Mouse (Mus musculus): Measurements from ENCODE around the gene Ankrd9.

GRCm38 (mm10) chr12:110977345-110977733 is 1.5 kb downstream of the Ankrd9 start:
- TF ChIP-seq CTCF (conservative IDR thresholded peaks at IDR 0.05; ENCODE audit: insufficient read depth, insufficient read length, low read depth, low read length) (no peak), POLR2A (IDR thresholded peaks at IDR 0.05; ENCODE audit: low read depth, low read length) (no peak)

Measured in kidney, adult 2 months (tissue).